Mouse (Mus musculus) spleen, adult 12 weeks (tissue): ENCODE data around the gene Acsl3.

ENCODE experiments used
- DNase-seq: peaks from one replicate; pipeline ENCODE4 v3.0.0; 2022; ENCODE audit warnings: low spot score

Acsl3 gene

DNA sequence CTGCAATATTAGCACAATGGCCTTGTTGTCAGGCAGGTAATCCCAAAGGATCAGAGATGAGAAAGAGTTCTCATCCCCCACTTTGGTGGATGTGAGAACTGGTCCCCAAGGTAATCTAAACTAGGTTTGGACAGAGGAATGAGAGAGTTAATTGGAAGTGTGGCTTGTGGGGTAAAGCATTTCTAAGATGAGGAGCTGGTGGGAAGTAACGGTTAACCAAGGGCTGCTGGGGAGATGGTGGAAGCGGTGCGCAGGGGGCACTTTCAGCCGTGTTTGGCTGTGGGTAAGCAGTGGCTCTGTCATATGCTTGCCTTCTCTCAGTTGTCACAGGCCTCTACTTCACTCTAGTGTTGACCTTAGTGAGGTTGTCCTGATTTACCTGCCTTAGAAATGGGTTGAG lies 85.7 kb downstream of the Acsl3 start:
- no peak for DNase-seq

- no peak for DNase-seq
Observed at GRCm38 (mm10) chr1:78745230-78745777, 87.7 kb downstream of the Acsl3 start.
